Mouse (Mus musculus) myocyte (in vitro differentiated cells): ENCODE results near the gene Gm20388. TPM values are rescaled to one million over a fixed set of nuclear protein-coding genes. Genes with fewer than 3 reads are reported as not detected.

Experiments
- H3K27me3 ChIP-seq: one replicate; pipeline ENCODE4 v1.6.1; 2011; ENCODE audit not compliant: control insufficient read depth, insufficient read depth, insufficient read length
- H3K36me3 ChIP-seq: one replicate; pipeline ENCODE4 v1.6.1; 2011; ENCODE audit not compliant: control insufficient read depth, insufficient read depth
- H3K4me2 ChIP-seq: one replicate; pipeline ENCODE4 v1.6.1; 2011; ENCODE audit warnings: low read depth, control low read depth
- H3K4me3 ChIP-seq: one replicate; pipeline ENCODE4 v1.5.1; 2011; ENCODE audit warnings: mild to moderate bottlenecking, control low read depth, moderate library complexity
- H3K79me2 ChIP-seq: one replicate; pipeline ENCODE4 v1.6.1; 2011; ENCODE audit not compliant: control insufficient read depth, insufficient read depth
- H3ac ChIP-seq: one replicate; pipeline ENCODE4 v1.6.1; 2011; ENCODE audit not compliant: control insufficient read depth, insufficient read length
- CEBPB ChIP-seq: IDR thresholded peaks from 2 replicates; pipeline ENCODE4 v1.6.1; 2011; ENCODE audit warnings: mild to moderate bottlenecking, moderate library complexity; ENCODE audit not compliant: poor library complexity, insufficient read depth, severe bottlenecking
- E2F4 ChIP-seq: IDR thresholded peaks from one replicate; pipeline ENCODE4 v1.6.1; 2011; ENCODE audit warnings: mild to moderate bottlenecking, control low read depth, moderate library complexity; ENCODE audit not compliant: insufficient read depth
- MAX ChIP-seq: IDR thresholded peaks from one replicate; pipeline ENCODE4 v1.6.1; 2011; ENCODE audit warnings: low read depth, mild to moderate bottlenecking, control low read depth
- MYOD1 ChIP-seq, 3 experiments: IDR thresholded peaks; one replicate each; pipeline ENCODE4 v1.6.1; 2011; ENCODE audit warnings: control low read depth in 2 of 3, low read depth in 2 of 3, mild to moderate bottlenecking in 2 of 3, moderate library complexity in 1 of 3; ENCODE audit not compliant: insufficient read length in 2 of 3, control insufficient read depth in 1 of 3
- MYOG ChIP-seq, 3 experiments: IDR thresholded peaks; one replicate each; pipeline ENCODE4 v1.6.1; 2011; ENCODE audit warnings: control low read depth in 2 of 3, low read depth in 2 of 3, mild to moderate bottlenecking in 2 of 3; ENCODE audit not compliant: insufficient read length in 2 of 3, control insufficient read depth in 1 of 3, insufficient read depth in 1 of 3
- POLR2A ChIP-seq: IDR thresholded peaks from one replicate; pipeline ENCODE4 v1.6.1; 2011; ENCODE audit warnings: low read depth, mild to moderate bottlenecking, control low read depth, moderate library complexity; ENCODE audit not compliant: insufficient read length
- POLR2AphosphoS2 ChIP-seq: IDR thresholded peaks from one replicate; pipeline ENCODE4 v1.6.1; 2011; ENCODE audit warnings: low read depth, control low read depth; ENCODE audit not compliant: insufficient read length
- REST ChIP-seq: IDR thresholded peaks from one replicate; pipeline ENCODE4 v1.6.1; 2011; ENCODE audit warnings: mild to moderate bottlenecking, control low read depth, moderate library complexity; ENCODE audit not compliant: insufficient read depth, insufficient read length
- SRF ChIP-seq: IDR thresholded peaks from one replicate; pipeline ENCODE4 v1.6.1; 2011; ENCODE audit warnings: low read depth; ENCODE audit not compliant: control insufficient read depth, insufficient read length
- TCF12 ChIP-seq: IDR thresholded peaks from one replicate; pipeline ENCODE4 v1.6.1; 2011; ENCODE audit warnings: mild to moderate bottlenecking, control low read depth; ENCODE audit not compliant: poor library complexity, insufficient read depth, severe bottlenecking
- TCF3 ChIP-seq: IDR thresholded peaks from one replicate; pipeline ENCODE4 v1.6.1; 2011; ENCODE audit warnings: low read depth, control low read depth; ENCODE audit not compliant: insufficient read length
- USF1 ChIP-seq: IDR thresholded peaks from one replicate; pipeline ENCODE4 v1.6.1; 2011; ENCODE audit warnings: low read depth, mild to moderate bottlenecking, control low read depth, moderate library complexity
- polyA plus RNA-seq: library from polyadenylated mRNA; unstranded; fragments of >200 nt; fragmentation: generic; extraction: Trizol; gene quantifications from one replicate; pipeline ENCODE4 v1.2.1, GENCODE M21; 2012; ENCODE audit warnings: missing spikeins

Gene Gm20388
- polyA plus RNA-seq, 1 experiment = 15.3 TPM

GRCm38 (mm10) chr8:120415474-120415873 lies 504.8 kb downstream of the Gm20388 start:
- Histone ChIP-seq H3K4me2 (no peak overlapping the region), H3K36me3 (no peaks in the 10 kb centered on the region), H3K27me3 (no peaks in the 10 kb centered on the region), H3K4me3 (no peak overlapping the region), H3ac (no peak overlapping the region), H3K79me2 (no peaks in the 10 kb centered on the region)
- TF ChIP-seq MAX = no peak

- Histone ChIP-seq H3K27me3 (no peaks in the 10 kb centered on the region), H3ac (no peak overlapping the region), H3K36me3 (no peaks in the 10 kb centered on the region), H3K79me2 (no peaks in the 10 kb centered on the region), H3K4me2 (peak overlapping the region; percentile 69), H3K4me3 (no peak overlapping the region)
- no peak for TF ChIP-seq CEBPB
- no peak for TF ChIP-seq USF1
- peak in 1 of 3 experiments; percentile 73 for TF ChIP-seq MYOD1 (IDR thresholded peaks at IDR 0.05; ENCODE audit: control insufficient read depth in 1 of 3, insufficient read length in 2 of 3, low read depth in 2 of 3)
- no peak for TF ChIP-seq TCF3
- peak in 1 of 3 experiments; percentile 71 for TF ChIP-seq MYOG (IDR thresholded peaks at IDR 0.05; ENCODE audit: control insufficient read depth in 1 of 3, insufficient read depth in 1 of 3, insufficient read length in 2 of 3, low read depth in 2 of 3)
Observed at GRCm38 (mm10) chr8:120416173-120416521, 505.5 kb downstream of the Gm20388 start.

GRCm38 (mm10) chr8:120416522-120417394 lies 506.1 kb downstream of the Gm20388 start:
- Histone ChIP-seq H3K4me3 (no peak overlapping the region), H3K79me2 (no peaks in the 10 kb centered on the region), H3K27me3 (no peaks in the 10 kb centered on the region), H3K4me2 (peak overlapping the region; percentile 69), H3ac (no peak overlapping the region), H3K36me3 (no peaks in the 10 kb centered on the region)
- TF ChIP-seq POLR2AphosphoS2 = no peak
- no peak for TF ChIP-seq CEBPB
- peak in 2 of 3 experiments; percentile 81 to 87 for TF ChIP-seq MYOD1 (IDR thresholded peaks at IDR 0.05; ENCODE audit: control insufficient read depth in 1 of 3, insufficient read length in 2 of 3, low read depth in 2 of 3)
- peak; percentile 1 for TF ChIP-seq TCF3
- no peak for TF ChIP-seq SRF
- peak; percentile 62 to 91 (median 63) for TF ChIP-seq MYOG (IDR thresholded peaks at IDR 0.05; ENCODE audit: control insufficient read depth in 1 of 3, insufficient read depth in 1 of 3, insufficient read length in 2 of 3, low read depth in 2 of 3)
- TF ChIP-seq TCF12 = peak; percentile 33
- no peak for TF ChIP-seq USF1
- no peak for TF ChIP-seq MAX
- no peak for TF ChIP-seq POLR2A
- no peak for TF ChIP-seq REST

DNA sequence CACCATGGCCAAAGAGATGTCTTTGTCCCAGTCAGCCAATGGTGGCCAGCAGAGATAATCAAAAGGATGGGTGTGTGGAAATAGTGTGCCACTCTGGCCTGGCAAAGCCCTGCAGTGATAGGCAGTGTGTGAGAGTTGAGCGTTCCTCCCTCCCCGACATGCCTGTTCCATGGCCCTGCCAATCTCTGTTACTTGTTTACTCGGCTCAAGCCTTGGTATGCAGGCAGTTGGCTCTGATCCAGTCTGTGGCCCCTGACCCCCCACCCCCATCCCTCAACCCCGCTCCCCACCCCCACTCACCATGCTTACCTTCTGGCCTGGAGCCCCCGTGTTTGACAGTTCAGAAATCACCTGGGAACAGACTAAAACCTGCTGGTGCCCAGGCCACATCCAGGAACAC lies 507.5 kb downstream of the Gm20388 start:
- H3K79me2 ChIP-seq = no peaks in the 10 kb centered on the region
- H3ac ChIP-seq = no peak overlapping the region
- H3K27me3 ChIP-seq = no peaks in the 10 kb centered on the region
- no peak for TF ChIP-seq CEBPB
- no peak for TF ChIP-seq TCF12
- TF ChIP-seq SRF = no peak
- no peak for TF ChIP-seq E2F4
- TF ChIP-seq USF1 = no peak
- H3K4me3 ChIP-seq = no peak overlapping the region
- no peaks in the 10 kb centered on the region for H3K36me3 ChIP-seq
- H3K4me2 ChIP-seq = no peak overlapping the region

GRCm38 (mm10) chr8:120419675-120420074 lies 509.0 kb downstream of the Gm20388 start:
- Histone ChIP-seq H3ac (no peak overlapping the region), H3K27me3 (no peaks in the 10 kb centered on the region), H3K4me2 (no peak overlapping the region), H3K4me3 (no peak overlapping the region), H3K79me2 (no peaks in the 10 kb centered on the region), H3K36me3 (no peaks in the 10 kb centered on the region)
- TF ChIP-seq MYOD1 (IDR thresholded peaks at IDR 0.05; ENCODE audit: control insufficient read depth in 1 of 3, insufficient read length in 2 of 3, low read depth in 2 of 3) (no peak), SRF (no peak), REST (no peak), MYOG (IDR thresholded peaks at IDR 0.05; ENCODE audit: control insufficient read depth in 1 of 3, insufficient read depth in 1 of 3, insufficient read length in 2 of 3, low read depth in 2 of 3) (no peak), USF1 (no peak), TCF12 (no peak), TCF3 (no peak), POLR2AphosphoS2 (no peak), CEBPB (no peak), POLR2A (no peak), MAX (no peak)
